Mouse (Mus musculus) forebrain, embryonic 13.5 days (tissue): ENCODE data around the gene Ddx25. TPM values are rescaled to one million over a fixed set of nuclear protein-coding genes. Genes with fewer than 3 reads are reported as not detected.

Experiments used
- ATAC-seq: fragments of 200-750 bp; cut with Nextera tagmentation; 2 replicates; pipeline ENCODE4 v1.8.0; 2017
- H3K27ac ChIP-seq: fragments of 300-500 bp; sonication (generic); 2 replicates; pipeline ENCODE4 v1.5.1; 2015; ENCODE audit warnings: inconsistent platforms, mild to moderate bottlenecking, moderate library complexity
- H3K27me3 ChIP-seq: fragments of 300-500 bp; sonication (generic); 2 replicates; pipeline ENCODE4 v1.6.1; 2015; ENCODE audit warnings: mild to moderate bottlenecking, inconsistent platforms
- H3K36me3 ChIP-seq: fragments of 300-500 bp; sonication (generic); 2 replicates; pipeline ENCODE4 v1.6.1; 2015; ENCODE audit warnings: mild to moderate bottlenecking, inconsistent platforms; ENCODE audit not compliant: poor library complexity, severe bottlenecking
- H3K4me1 ChIP-seq: fragments of 300-500 bp; sonication (generic); 2 replicates; pipeline ENCODE4 v1.6.1; 2015; ENCODE audit warnings: inconsistent platforms
- H3K4me2 ChIP-seq: fragments of 300-500 bp; sonication (generic); 2 replicates; pipeline ENCODE4 v1.6.1; 2015; ENCODE audit warnings: inconsistent platforms, mild to moderate bottlenecking, moderate library complexity
- H3K4me3 ChIP-seq: fragments of 300-500 bp; sonication (generic); 2 replicates; pipeline ENCODE4 v1.5.1; 2015; ENCODE audit warnings: mild to moderate bottlenecking, inconsistent platforms
- H3K9ac ChIP-seq: fragments of 300-500 bp; sonication (generic); 2 replicates; pipeline ENCODE4 v1.6.1; 2015; ENCODE audit warnings: mild to moderate bottlenecking, inconsistent platforms
- H3K9me3 ChIP-seq: fragments of 300-500 bp; sonication (generic); replicated peaks from 2 replicates; pipeline ENCODE4 v1.6.1; 2016; ENCODE audit warnings: inconsistent platforms
- WGBS: fragments of 180-500 bp; shearing (Covaris S2); methylation state at CpG from one replicate; pipeline ENCODE4 v1.1.7; 2015; 5-methylcytosine and 5-hydroxymethylcytosine counted together
- polyA plus RNA-seq: library from polyadenylated mRNA; unstranded; fragments of >200 nt; fragmentation: Nextera tagmentation; extraction: Ambion mirVana; gene quantifications from 2 replicates; pipeline ENCODE4 v1.2.1, GENCODE M21; 2015

Gene Ddx25
- polyA plus RNA-seq, 1 experiment from 2014 or later: 13.2 TPM

DNA sequence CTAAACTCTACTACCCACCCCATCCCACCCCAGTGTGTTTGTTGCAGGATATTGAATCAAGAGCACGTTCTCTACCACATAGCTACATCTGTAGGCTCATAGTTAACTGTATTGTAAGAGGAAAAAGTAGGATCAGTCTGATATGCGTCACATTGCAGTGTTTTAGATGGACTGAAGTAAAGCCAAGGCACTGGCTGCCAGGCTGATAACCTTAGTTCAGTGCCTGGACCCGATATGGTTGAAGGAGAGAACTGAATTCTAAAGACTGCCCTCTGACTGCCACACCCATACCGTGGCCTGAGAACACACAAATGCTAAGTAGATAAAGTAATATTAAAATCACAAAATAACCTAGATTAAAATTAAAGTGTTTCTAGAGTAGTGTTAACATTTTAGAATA, 22.5 kb downstream of the Ddx25 start:
- Histone ChIP-seq H3K9me3 (no peaks in the 10 kb centered on the region), H3K27me3 (no peaks in the 10 kb centered on the region), H3K4me3 (no peak overlapping the region), H3K4me2 (no peak overlapping the region), H3K36me3 (no peaks in the 10 kb centered on the region), H3K4me1 (peaks cover 3% of the 10 kb centered on the region; the same call in 1 of the 2 replicates), H3K9ac (no peak overlapping the region), H3K27ac (no peak overlapping the region)
- 72% methylated on average over 4 of the region's 4 CpGs for WGBS
- no peak for ATAC-seq

DNA sequence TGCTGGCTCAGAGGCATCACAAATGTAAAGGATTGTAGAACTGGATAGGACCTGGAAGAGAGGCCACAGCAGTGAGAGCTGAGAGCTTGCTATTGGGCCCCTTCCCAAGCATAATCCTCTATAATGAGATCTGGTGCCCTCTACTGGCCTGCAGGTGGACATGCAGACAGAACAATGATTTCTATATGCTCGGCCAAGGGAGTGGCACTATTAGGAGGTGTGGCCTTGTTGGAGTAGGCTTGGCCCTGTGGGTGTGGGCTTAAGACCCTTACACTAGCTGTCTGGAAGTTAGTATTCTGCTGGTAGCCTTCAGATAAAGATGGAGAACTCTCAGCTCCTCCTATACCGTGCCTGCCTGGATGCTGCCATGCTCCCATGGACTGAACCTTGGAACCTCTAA, 23.2 kb downstream of the Ddx25 start:
- peak; percentile 91 for ATAC-seq
- Histone ChIP-seq H3K4me1 (peaks cover 3% of the 10 kb centered on the region; the same call in 1 of the 2 replicates), H3K27ac (no peak overlapping the region), H3K27me3 (no peaks in the 10 kb centered on the region), H3K4me3 (no peak overlapping the region), H3K9ac (no peak overlapping the region), H3K4me2 (no peak overlapping the region), H3K9me3 (no peaks in the 10 kb centered on the region), H3K36me3 (no peaks in the 10 kb centered on the region)
- WGBS: 9% methylated on average over 2 of the region's 2 CpGs

DNA sequence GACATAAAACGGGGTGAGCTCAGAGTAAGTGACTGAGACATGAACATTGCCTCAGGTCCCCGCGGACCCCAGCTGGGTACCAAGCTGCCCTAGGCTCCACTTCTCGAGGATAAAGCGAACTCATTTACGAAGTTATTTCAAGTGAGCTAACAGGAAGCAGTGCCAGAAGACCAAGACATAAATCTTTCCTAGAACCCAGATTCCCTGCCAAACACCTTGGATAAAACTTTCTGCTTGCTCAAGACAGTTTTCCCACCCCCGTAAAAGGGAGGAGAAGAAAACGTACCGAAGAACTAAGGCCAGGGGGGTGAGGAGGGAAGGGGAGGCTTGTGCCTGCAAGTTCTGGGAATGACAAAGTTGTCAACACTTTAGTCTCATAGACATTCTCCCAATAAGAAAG, 25.1 kb downstream of the Ddx25 start:
- H3K27me3 ChIP-seq: no peaks in the 10 kb centered on the region
- no peaks in the 10 kb centered on the region for H3K9me3 ChIP-seq
- H3K9ac ChIP-seq: no peak overlapping the region
- H3K4me2 ChIP-seq: no peak overlapping the region
- no peak for ATAC-seq
- H3K4me1 ChIP-seq: peaks cover 3% of the 10 kb centered on the region; the same call in 1 of the 2 replicates
- no peaks in the 10 kb centered on the region for H3K36me3 ChIP-seq
- H3K4me3 ChIP-seq: no peak overlapping the region
- H3K27ac ChIP-seq: no peak overlapping the region
- 80% methylated on average over 9 of the region's 9 CpGs for WGBS

DNA sequence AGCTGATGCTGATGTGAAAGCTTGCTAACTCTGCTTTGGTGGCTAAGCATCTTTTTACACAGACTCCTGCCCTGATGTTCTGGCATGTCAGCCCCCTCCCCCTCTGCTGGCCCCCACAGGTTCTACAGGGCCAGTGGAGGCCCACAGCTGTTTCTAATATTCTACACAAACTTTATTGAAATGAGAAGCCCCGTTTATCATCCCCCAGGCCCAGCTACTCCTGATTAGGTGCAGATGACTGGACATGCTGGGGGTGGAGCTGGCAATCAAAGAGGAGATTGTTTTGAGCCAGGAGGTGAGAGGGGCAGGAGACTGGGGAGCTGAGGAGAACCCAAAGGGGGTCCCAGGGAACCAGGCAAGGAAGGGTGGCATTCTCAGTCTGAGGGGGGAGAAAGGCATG, 28.5 kb downstream of the Ddx25 start:
- Histone ChIP-seq H3K4me1 (peaks cover 1% of the 10 kb centered on the region; the same call in 1 of the 2 replicates), H3K36me3 (no peaks in the 10 kb centered on the region), H3K27ac (no peak overlapping the region), H3K4me2 (no peak overlapping the region), H3K9ac (no peak overlapping the region), H3K27me3 (no peaks in the 10 kb centered on the region), H3K9me3 (no peaks in the 10 kb centered on the region), H3K4me3 (no peak overlapping the region)
- 7% methylated on average over 1 of the region's 1 CpGs for WGBS
- ATAC-seq: no peak

GRCm38 (mm10) chr9:35529141-35529540, 29.2 kb downstream of the Ddx25 start:
- Histone ChIP-seq H3K9me3 (no peaks in the 10 kb centered on the region), H3K4me2 (no peak overlapping the region), H3K4me1 (peaks cover 7% of the 10 kb centered on the region), H3K4me3 (no peak overlapping the region), H3K36me3 (no peaks in the 10 kb centered on the region), H3K27me3 (no peaks in the 10 kb centered on the region), H3K27ac (no peak overlapping the region), H3K9ac (no peak overlapping the region)
- ATAC-seq: no peak
- 75% methylated on average over 3 of the region's 3 CpGs for WGBS

DNA sequence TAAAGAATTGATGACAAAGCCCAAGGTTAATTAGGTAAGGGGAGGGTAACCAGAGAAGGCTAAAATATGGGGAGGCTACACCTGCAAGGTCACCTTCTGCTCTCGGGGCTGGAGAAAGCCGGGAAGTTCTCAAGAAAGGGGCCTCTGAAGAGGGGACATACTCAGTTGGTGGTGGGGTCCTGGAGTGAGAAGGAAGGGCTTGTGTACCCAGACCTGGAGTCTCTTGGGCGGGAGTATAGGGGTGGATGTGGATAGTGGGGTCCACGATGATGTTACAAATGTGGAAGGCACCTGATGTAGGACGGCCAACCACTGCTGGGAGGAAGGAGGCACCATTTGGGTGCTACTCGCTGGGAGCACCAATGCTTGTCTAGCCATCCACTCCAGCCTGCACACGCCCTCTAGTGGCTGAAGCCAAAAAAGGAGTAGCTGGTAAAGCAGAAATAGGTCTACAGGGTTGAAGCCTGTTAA, 34.4 kb downstream of the Ddx25 start:
- Histone ChIP-seq H3K36me3 (no peaks in the 10 kb centered on the region), H3K9ac (no peak overlapping the region), H3K27ac (peak overlapping the region; percentile 55), H3K4me2 (peak overlapping the region; percentile 28), H3K4me1 (peaks cover 25% of the 10 kb centered on the region), H3K27me3 (no peaks in the 10 kb centered on the region; the same call in 1 of the 2 replicates), H3K4me3 (no peak overlapping the region), H3K9me3 (no peaks in the 10 kb centered on the region)
- WGBS: 14% methylated on average over 7 of the region's 7 CpGs
- peak; percentile 86 for ATAC-seq

DNA sequence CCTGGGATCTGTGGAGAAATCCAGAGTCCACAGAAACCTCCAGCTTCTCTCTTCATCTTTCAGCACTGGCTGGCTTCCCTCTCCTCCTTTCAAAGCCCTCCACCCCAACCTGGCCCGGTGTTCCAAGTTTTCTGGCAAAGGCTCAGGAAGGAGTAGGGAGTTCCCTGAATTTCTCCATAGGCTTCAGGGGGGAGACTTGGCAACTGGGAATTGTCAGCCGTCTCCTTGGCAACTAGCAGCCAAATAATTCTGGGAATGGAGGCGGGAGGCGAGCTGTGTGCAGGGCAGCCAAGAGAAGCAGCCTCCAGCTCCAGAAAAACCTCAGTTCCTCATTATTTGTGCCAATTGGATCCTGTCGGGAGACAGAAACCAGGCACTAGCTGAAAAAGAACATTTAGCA, 34.8 kb downstream of the Ddx25 start:
- H3K9me3 ChIP-seq: no peaks in the 10 kb centered on the region
- peak overlapping the region; percentile 55 for H3K27ac ChIP-seq
- H3K4me1 ChIP-seq: peaks cover 25% of the 10 kb centered on the region
- ATAC-seq: peak; percentile 93
- no peaks in the 10 kb centered on the region for H3K36me3 ChIP-seq
- no peak overlapping the region for H3K9ac ChIP-seq
- H3K4me3 ChIP-seq: no peak overlapping the region
- peak overlapping the region; percentile 28 for H3K4me2 ChIP-seq
- H3K27me3 ChIP-seq: no peaks in the 10 kb centered on the region; the same call in 1 of the 2 replicates
- 6% methylated on average over 5 of the region's 5 CpGs for WGBS

DNA sequence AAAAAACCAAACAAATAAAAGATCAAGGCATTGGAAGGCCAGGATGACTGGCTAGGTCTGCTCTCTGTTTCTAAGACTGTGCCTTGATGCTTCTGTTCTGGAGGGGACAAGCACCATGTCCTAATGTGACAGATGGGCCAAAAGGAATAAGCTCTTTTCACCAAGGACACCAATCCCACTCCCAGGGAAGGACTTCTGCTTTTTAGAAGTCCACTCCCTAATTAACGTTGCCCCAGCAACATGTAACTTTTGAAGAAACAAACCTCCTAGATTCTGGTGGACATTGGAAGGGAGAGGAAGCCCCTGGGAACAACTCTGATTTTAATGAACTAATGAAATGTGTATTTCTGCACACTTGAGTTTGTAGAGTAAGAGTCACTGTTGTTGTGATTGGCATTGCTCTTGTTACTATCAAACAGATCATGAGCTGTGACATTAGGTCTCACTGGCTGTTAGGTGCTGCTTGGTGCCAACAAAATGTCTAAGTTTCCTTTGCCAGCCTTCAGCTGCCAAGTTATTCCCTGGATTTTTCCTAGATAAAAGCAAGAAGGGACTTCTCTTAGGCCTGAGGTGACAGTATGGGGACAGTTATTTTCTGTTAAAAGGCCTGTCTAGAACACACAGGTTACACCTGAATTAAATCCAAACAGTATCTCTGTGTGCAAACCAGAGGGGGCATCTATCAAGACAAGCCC, 35.4 kb downstream of the Ddx25 start:
- no peaks in the 10 kb centered on the region for H3K36me3 ChIP-seq
- H3K4me1 ChIP-seq: peaks cover 25% of the 10 kb centered on the region
- WGBS: 74% methylated on average over 1 of the region's 1 CpGs
- H3K4me3 ChIP-seq: no peak overlapping the region
- H3K27ac ChIP-seq: peak overlapping the region; percentile 55
- H3K27me3 ChIP-seq: no peaks in the 10 kb centered on the region; the same call in 1 of the 2 replicates
- 0 out of 2 replicates have a peak, but pooled peaks have one; percentile 1 for ATAC-seq
- H3K4me2 ChIP-seq: peak overlapping the region; percentile 28; the same call in 1 of the 2 replicates
- no peaks in the 10 kb centered on the region for H3K9me3 ChIP-seq
- H3K9ac ChIP-seq: no peak overlapping the region

DNA sequence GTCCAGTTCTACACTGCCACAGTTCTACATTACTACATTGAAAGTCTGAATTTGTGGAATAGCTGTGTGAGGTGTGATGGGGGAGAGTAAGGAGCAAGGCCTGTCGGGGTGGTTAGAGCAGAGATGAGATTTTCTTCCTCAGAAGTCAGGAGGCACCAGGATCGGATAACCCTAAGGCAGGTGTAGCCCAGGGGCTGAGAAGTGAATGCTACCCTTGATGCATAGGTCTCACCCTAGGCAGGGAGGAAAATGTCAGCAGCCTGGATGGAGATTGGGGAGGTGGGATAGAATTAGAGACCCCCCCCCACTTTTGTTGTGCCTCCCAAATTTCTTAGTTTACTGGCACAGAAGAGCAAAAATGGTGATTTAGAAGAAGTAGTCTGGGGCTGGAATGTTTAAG, 36.1 kb downstream of the Ddx25 start:
- H3K27ac ChIP-seq: peak overlapping the region; percentile 55; the same call in 1 of the 2 replicates
- H3K36me3 ChIP-seq: no peaks in the 10 kb centered on the region
- no peak overlapping the region for H3K9ac ChIP-seq
- H3K4me3 ChIP-seq: no peak overlapping the region
- H3K9me3 ChIP-seq: no peaks in the 10 kb centered on the region
- H3K27me3 ChIP-seq: no peaks in the 10 kb centered on the region; the same call in 1 of the 2 replicates
- H3K4me2 ChIP-seq: no peak overlapping the region
- WGBS: 76% methylated on average over 2 of the region's 2 CpGs
- ATAC-seq: no peak
- peaks cover 25% of the 10 kb centered on the region for H3K4me1 ChIP-seq

GRCm38 (mm10) chr9:35520631-35521348, 37.5 kb downstream of the Ddx25 start:
- no peak for ATAC-seq
- H3K4me3 ChIP-seq: no peak overlapping the region
- H3K9ac ChIP-seq: no peak overlapping the region
- H3K27me3 ChIP-seq: no peaks in the 10 kb centered on the region; the same call in 1 of the 2 replicates
- H3K36me3 ChIP-seq: no peaks in the 10 kb centered on the region
- H3K9me3 ChIP-seq: no peaks in the 10 kb centered on the region
- WGBS: 83% methylated on average over 6 of the region's 6 CpGs
- H3K4me2 ChIP-seq: no peak overlapping the region
- peaks cover 25% of the 10 kb centered on the region for H3K4me1 ChIP-seq
- no peak overlapping the region for H3K27ac ChIP-seq

- no peak for ATAC-seq
- Histone ChIP-seq H3K4me1 (peaks cover 9% of the 10 kb centered on the region), H3K4me3 (no peak within 1 kb of the TSS), H3K9ac (no peak within 1 kb of the TSS), H3K36me3 (no peaks in the 10 kb centered on the region), H3K4me2 (no peak within 1 kb of the TSS), H3K27me3 (no peaks in the 10 kb centered on the region), H3K9me3 (no peaks in the 10 kb centered on the region), H3K27ac (no peak within 1 kb of the TSS)
- 77% methylated on average over 3 of the region's 3 CpGs for WGBS
These were observed 40.2 kb downstream of the Ddx25 start, which contains the start of gene Gm1113 for GRCm38 (mm10) chr9:35518169-35518568. TSS of gene Gm1113 (minus strand) at chr9:35518269.

GRCm38 (mm10) chr9:35516711-35517110, 41.6 kb downstream of the Ddx25 start:
- Histone ChIP-seq H3K4me2 (no peak overlapping the region), H3K9ac (no peak overlapping the region), H3K27ac (no peak overlapping the region), H3K4me3 (no peak overlapping the region), H3K27me3 (no peaks in the 10 kb centered on the region), H3K9me3 (no peaks in the 10 kb centered on the region), H3K4me1 (no peaks in the 10 kb centered on the region), H3K36me3 (no peaks in the 10 kb centered on the region)
- WGBS: 94% methylated on average over 16 of the region's 16 CpGs
- ATAC-seq: no peak
